Mouse (Mus musculus) retina, embryonic 14.5 days (tissue): ENCODE measurements around the gene Atrnl1.
A peak's percentile ranks its signal among the peaks of the same experiment; 100 is the strongest.
"Not testable (repeated sequence)": the region's sequence is repeated elsewhere in the genome, so short reads cannot be mapped to it uniquely, and the experiment has no call there.

Experiments
- DNase-seq: peaks from one replicate; pipeline ENCODE4 v3.0.0-alpha.2; 2015; ENCODE audit warnings: low spot score

Atrnl1 gene

DNA sequence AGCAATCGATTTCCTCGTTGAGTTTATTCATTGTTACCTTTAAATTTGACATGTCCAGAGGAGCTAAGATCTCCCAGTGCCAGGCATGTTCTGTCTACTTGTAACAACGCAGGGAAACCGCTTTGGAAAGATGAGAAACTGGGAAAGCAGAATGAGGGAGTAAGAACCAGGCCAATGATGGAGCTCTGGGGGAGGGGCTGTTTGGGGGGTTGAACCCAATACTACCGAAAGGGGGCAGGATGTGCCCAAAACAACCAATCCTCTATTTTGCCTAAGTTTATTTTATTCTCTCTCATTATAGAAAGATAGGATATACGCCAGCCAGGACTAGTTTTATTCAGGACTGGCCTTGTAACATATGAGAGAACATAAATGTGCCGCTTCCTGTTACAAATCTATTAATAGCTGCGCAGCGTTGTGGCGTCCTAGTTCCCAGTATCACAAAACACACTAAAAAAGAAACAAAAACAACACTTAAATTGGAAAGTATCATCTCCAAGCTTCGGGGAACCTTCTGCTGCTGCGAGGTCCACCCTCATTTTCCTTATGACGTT, 359.6 kb downstream of the Atrnl1 start:
- no peak for DNase-seq

DNA sequence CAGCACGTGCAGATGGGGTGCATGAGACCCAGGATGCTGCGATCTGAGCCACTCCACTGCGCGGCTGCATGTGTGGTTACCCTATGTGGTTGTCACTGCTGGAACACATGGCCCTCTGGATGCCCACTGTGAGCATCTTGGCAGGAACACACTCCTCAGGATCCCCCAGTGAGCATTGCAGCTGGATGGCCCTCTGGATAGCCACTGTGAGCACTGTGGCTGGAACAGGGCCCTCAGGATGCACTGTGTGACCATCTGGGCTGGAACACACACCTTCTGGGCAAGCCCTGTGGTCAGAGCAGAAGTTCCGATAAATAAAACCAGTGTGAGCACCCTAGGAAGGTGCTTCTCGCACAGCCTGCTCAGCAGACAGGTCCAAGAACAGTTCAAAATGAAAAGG, 364.4 kb downstream of the Atrnl1 start:
- no peak for DNase-seq

DNA sequence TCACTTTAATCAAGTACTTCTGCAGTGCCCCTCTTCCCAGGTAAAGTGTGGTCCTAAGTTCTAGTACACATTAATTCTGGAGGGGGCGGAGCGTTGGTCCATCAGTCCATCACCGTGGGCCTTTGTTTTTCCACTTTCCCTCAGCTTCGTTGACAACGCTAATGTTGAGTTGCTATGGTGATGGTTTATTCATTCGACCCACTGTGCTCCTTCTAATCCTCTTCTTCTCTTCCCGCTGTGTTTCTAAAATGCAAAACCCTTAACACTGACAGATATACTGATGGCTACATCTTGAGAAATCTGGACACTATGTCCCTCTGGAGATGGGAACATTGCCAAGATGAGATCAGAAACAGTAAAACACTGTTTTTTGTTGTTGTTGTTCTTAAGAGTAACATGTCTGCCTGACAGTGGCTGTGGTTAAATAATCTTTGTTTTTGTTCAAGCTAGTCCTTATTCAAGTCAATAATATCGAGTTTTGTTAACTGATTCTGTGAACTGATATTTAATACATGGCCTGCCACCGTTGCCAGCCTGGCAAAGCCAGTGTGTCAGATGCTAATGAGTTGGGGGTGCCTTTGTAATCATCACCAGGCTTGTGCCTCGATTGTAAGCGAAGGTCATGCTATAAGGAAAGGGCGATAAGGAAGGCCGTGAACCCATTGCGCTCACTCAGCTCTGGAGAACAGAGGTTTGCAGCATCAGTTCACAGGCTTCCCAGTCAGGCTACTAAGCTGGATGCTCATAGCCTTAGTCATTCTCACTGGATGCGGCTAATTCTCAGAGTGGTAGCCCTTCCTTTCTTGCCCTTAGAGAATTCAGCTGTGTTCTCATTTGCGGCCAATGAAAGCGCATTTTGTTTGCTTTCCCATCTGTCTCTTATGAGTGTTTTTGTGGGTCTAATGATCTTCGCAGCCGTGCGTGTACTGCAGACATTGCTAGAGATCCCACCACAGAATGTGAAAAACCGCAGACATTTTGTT, 375.4 kb downstream of the Atrnl1 start:
- DNase-seq: no peak

DNA sequence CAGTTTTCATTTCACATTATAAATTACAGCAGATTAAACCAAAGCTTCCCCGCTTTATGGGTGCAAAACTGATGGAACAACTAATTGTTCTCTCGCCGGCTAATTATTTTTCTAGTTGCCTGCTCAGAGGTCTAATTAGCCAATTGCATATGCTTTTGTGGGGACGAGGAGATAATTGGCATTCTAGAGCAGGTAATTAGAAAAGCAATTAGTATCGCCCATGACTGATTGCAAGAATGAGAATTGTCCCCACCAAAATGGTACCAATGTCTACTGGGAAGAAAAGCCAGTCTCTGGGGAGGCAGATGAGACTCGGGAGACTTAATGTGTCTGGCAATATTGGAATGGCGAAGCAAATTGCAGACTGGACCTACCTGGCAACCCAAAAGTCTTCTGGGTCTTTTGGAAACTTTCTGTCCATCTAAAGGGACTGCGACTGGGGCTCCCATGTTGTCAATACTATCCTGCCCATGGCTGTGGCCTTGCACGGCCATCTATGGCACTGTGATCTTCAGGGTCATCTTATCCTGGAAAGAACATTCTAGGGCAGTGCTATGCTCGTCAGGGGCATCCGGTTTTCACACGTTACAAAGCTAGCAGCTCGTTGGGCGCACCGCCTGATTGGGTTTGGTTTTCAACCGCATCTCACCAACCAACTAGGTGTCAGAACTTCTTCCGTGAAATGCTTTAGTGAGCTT, 377.0 kb downstream of the Atrnl1 start:
- peak; percentile 12 for DNase-seq

DNA sequence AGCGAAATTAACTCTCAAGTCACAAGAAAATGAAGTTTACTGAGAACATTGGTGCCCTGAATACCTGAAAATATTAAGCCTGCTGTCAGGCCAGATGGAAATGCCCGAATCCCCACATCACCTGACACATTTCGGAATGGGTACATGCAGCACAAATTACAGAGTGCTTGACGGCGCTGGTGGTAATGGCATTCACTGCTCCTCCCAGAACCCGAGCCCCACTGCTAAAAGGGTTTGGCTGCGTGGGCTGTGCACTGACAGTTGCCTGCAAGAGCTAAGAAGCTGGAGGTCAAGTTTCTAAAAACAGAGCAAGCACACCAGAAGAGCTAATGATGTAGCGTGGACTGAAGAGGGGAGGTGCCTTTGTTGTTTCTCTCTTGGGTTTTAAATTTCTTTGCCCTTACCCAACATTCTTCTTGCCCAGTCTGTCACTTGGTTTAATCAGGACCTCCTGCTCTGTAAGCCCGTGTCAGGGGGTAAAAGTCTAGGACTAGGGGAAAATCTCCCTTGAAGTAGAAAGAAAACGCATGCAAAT, 377.8 kb downstream of the Atrnl1 start:
- DNase-seq: no peak

DNA sequence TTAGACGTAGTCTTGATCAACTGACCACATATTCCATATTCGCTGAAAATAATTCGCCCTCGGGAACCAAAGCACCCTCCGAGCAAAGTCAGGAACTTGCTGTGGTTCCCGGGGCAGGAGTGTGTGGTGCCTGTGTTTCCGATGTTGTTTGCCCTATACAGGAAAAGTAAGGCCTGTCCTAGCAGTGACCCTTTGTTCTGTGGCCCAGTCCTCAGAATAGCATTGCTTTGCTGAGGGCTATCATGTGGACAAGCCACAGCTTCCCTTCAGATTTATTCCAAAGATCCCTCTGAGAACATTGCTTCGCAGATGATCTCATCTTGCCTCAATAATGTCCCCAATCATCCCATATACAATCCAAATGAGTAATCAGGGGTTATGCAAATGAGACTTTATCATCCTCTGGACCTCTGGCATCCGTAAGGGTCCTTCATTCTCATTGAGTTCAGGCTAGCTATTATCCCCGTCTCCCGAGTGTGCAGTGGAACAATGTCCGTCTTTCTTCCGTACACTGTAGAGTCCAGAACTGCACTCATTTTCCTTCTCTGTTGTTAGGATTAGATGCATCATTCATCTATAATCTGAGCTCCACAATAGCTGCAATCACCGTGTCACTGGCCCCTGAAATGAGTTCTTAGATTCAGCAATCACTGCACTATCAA, 380.4 kb downstream of the Atrnl1 start:
- DNase-seq: no peak

DNA sequence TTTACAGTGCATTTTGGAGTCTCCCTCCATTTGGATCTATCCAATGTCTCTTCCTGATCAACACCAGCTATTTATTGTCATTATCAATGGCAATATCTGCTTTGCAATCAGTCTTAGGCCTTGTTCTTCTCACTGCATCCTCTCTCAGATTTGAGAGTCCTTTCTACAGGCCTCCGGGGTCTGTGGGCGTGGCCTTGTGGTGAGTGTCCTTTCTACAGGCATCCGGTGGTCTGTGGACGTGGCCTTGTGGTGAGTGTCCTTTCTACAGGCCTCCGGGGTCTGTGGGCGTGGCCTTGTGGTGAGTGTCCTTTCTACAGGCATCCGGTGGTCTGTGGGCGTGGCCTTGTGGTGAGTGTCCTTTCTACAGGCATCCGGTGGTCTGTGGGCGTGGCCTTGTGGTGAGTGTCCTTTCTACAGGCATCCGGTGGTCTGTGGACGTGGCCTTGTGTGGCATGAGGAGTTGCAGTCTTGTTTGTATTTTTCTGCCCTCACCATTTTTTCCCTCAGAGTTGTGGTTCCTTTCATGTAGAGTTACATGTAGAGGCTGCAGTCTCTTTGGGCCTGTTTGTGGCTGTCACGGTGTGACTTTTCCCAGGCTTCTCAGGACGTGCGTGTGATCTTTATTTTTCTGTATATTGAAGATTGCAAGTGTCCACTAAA, 383.5 kb downstream of the Atrnl1 start:
- not testable (repeated sequence) for DNase-seq

DNA sequence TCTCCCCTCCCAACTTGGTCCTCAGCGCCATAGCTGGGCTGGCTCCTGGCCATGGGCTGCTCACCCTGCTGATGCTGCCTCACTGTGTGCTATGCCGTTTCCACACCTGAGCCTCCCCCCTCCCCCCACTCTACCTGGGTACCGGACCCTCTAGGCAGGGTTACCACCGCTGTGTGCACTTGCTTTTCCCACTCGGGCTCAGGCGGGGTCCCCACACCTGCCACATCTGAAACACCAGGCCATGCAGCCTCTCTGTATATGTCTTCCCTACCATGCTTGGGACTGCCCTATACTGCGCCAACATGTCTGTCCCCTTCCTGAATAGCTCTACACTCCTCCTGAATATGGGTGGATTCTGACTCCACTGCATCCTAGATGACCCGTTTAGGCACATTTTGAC, 384.2 kb downstream of the Atrnl1 start:
- no peak for DNase-seq

DNA sequence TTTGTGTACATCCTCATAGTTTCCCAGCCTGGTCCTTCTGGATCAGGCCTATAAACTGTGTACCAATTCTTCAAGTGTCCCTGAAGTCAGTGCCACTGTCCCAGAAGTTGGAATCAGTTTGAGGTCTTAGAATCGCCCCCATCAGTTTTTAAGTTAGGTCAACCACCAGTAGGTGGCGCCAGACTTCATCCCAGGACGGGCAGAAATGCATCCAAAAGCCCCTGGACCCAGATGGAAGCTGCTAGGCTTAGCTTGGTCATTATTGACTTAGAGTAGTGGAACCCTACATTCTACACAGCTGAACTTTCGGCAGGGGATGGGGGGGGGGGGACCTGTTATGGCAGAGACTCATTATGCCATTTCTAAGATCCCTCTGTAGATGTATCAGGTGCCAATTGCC, 387.1 kb downstream of the Atrnl1 start:
- DNase-seq: peak; percentile 71

DNA sequence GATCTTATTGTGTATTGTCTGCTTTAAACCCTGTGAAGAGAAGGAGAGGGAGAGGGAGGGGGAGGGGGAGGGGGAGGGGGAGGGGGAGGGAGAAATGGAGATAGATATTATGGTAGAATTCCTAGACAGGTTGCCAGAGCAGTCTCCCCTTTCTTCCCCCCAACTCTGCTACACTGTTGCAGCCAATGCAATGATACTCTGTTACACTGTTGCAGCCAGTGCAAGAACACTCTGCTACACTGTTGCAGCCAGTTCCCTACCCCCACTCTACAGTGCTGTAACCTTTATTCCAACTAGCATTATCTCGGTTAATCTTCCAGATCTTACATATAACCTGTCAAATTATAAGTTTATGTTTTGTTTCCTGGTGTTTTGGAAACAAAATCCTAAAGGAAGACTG, 400.8 kb downstream of the Atrnl1 start:
- DNase-seq: no peak

DNA sequence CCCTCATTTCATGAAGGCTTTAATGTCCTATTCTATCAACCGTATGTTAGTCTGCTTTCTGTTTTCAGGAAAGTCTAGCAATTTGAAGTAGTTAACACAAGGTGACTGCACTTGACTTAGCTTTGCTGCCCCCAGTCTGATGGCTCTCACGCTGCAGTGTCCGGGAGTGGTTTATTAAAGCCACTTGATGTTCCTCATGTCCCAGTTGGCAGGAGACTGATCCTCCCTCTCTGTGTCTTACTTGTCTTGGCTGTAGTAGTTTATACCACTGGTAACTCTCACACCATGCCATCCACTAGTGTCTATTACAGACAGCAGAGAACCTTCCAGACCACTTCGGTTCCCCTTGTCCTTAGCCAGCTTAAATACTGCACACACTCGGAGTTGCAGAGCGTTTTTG, 404.9 kb downstream of the Atrnl1 start:
- DNase-seq: no peak

DNA sequence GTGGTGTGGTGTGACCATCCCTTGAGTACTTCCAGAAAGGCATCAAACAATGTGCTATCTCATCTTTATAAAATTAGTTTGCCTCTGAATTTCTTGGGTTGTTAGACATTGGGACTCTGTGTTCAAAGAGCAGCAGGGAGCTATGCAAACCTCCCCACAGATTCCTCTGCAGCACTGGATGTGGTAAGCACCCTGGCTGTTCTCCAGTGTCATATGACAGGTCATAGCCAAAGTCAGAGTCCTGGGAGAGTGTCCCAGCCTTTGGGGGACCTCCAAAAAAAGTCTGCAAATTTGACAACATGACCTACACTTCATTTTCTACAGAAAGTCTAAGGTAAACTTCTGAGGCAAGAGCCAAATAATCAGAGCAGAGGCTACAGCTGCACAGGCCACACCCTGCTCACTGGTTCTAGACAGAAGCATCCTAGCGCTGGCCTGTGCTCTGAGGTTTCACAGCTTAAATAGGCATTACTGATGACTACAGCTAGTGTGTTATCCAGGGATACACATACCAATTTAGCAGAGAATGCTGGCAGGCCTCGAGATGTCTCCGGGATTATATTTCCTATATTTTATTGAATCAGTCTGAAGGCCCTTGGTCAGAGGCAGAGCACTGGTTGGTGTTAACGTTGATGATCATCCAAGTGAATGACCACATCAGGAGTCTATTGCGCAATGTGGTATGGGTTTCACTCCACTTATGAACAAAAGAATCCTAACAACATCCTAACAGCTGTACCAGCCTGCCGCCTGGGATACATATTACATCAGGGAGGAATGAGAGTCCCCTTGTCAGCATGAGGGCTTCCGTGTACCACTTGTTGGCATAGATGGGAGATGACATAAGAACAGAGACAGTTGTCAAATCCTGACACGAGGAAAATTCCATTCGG, 406.0 kb downstream of the Atrnl1 start:
- DNase-seq: no peak

DNA sequence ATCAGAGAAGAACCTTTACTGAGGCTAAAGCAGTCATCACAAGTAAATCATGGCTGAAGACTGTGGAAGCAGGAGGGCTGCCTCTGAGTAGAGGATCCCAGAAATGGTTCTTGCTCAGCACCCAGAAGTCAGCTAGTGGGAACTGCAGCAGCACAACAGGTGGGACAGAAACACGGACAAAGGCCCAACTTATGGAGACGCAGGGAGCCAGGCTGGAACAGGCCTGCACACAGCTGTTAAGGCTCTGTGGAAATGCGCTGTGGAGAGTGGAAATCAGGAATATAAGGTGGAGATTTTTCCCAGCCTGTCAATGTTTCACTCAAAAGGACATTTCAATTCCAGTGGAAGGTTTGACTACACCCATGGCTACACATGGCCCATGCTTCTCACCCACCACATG, 406.6 kb downstream of the Atrnl1 start:
- DNase-seq: no peak

DNA sequence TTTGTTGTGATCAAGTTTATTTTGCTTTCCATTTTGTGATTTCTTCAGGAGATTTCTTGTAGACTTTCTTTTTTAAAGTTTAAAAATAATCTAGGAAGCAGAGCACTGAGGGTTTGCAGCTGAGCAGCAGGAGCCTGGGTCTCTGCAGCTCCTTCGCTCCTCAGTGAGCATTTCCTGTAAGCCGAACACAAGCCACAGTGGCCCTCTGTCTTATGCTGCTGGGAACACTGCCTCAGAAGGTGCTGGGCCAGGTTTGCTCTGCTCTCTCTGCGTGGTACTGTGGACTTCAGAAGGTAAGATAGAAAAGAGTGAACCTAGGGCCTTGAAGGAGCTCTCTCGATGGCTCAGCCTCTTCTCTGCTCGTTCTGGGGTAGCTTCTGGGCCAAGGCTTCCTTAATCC, 407.9 kb downstream of the Atrnl1 start:
- DNase-seq: no peak

DNA sequence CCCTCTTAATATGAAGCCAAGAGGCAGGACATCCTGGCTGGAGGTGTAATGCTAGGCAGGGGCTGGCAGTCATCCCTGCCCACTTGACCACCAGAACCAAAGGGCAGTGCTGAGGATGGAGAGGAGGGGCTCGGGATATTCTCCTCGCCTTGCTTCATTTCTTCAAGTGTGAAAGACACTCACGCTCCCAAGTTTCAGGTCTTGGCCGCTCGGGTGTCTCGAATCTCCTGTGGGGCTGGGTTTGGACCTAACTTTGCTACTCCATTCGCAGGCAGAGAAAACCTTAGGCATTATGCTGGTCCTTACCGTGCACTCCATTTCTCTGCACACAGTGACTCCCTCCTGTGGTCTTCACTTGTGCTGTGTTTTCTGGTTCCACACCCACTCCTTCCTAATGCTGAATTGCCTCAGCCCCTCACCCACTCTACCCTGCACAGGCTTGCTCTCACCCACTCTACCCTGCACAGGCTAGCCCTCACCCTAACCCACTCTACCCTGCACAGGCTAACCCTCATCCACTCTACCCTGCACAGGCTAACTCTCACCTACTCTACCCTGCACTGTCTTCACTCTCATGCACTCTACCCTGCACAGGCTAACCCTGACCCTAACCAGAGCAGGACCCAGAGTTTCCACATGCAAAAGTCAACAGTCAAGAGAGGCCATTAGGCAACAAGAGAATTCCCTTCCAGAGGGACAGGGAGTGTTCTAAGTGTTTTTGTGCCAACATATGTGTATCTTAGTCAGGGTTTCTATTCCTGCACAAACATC, 410.9 kb downstream of the Atrnl1 start:
- no peak for DNase-seq

DNA sequence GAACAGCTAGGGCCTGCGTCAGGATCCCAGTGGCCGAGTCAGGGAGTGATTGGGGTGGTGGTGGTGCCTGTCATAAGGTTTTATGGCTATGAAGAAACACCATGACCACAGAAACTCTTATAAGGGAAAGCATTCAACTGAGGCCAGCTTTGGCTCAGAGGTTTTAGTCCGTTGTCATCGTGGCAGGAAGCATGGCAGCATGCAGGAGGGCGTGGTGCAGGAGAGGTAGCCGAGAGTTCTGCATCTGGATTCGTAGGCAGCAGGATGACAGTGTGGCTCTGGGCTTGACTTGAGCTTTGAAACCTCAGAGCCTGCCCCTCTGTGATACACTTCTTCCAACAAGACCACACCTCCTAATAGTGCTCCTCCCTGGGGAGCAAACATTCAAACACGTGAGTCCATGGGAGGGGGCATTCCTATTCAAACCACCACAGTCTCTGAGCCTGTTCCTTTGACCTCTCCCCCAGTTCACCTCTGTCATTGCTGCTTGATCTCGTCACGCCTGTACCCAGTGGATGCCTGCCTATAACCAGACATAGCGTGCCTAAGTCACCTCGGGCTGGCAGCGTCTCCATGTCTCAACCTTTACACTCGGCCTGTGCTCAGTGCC, 412.5 kb downstream of the Atrnl1 start:
- no peak for DNase-seq

DNA sequence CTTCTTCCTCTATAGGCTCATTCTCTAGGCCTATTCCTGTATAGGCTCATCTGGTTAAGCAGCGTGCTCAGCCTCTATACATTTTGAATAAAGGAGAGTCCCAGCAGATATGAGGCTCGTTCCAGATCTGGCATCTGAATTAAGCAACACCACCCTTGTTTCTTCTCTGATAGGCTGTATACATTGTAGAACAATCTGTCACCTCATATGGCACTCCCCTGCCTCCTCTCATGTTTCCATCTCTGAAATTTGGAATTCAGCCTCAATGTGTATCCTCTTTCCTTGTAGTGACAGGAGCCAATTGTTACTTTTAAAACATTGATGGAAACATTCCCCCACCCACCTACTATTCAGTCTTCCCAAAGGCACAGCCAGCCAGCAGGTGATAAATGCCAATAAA, 414.2 kb downstream of the Atrnl1 start:
- no peak for DNase-seq

DNA sequence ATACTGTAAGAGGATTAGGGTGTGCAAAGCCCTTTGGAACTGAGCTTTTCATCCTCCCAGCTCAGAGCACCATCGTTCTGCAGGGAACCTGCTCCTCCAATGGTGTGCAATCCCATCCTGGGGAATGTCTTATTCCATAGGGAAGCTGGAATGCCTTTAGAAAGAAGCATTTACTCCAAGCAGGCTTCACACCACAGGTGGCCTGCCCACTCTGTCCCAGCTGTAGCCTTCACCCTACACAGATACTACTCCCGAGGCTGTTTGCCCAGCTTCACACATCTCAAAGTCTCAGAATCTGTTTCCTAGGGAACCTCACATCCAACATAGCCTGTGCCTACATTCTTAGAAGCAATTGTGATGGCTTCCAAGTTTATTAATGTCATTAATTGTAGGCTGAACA, 418.8 kb downstream of the Atrnl1 start:
- no peak for DNase-seq

DNA sequence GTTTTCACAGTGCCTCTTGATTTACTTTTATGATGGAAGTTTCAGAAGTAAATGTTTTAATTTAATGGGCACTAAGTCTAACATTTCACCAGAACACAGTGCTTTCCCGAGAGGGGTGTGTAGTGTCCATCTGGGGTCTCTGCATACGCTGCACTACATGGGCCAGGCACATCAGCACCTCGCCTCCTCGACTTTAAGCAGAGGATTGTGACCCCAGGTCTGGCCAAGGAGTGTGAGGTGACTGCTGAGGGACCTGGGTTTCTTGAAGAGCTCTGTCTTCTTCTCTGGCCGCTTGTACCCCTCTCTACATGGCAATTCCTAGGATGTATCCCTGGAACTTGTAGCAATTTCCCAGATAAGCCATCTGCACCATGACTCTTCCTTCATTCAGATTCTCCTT, 422.4 kb downstream of the Atrnl1 start:
- DNase-seq: no peak
